Mouse (Mus musculus) CD8-positive naive resting alpha-beta T cell, adult 2 months (primary cell): Measurements from ENCODE around the gene Vmn1r57.
"Not testable (repeated sequence)": the region's sequence is repeated elsewhere in the genome, so short reads cannot be mapped to it uniquely, and the experiment has no call there.

ENCODE experiments used
- DNase-seq, 2 experiments: peaks; one replicate each; pipeline ENCODE4 v3.0.0; 2022; ENCODE audit warnings: low read depth in 2 of 2, low spot score in 2 of 2

The Vmn1r57 gene

DNA sequence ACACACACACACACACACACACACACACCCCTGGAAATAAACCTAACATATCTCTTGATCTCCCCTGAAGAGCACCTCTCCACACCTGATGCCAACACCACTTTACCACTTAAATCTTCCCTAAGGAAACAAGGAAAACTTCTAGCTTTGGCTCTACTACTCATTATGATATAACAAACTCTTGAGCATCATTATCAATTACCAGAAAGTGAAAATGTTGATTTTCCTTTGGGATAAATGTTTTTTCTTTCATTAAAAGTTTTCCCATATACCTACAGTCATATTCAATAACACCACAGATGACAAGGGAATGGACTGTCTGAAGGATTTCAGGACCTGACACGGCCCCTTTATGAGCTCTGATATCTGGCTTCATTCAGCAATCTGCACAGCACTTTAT lies at the start of gene Vmn1r57:
Gene Vmn1r57 (plus strand): TSS at position 301 of the 400 bp plus-strand sequence.
- not testable (repeated sequence) for DNase-seq

DNA sequence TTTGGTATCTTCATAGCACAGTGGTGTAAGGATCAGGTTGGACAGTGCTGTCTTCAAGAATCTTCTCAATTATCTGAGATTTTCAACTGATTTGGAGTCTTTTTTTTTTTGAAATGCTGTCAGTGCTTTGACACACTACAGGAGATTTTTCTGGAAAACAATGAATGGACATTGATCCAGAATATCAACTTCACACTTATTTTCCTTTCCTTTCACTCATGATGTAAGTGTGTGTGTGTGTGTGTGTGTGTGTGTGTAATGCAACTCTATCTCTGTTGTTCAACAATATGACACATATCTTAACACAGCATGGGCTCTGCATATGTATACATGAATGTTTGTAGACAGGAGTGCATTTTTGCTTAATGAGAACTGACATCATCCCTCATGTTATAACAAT lies 21.6 kb upstream of the Vmn1r57 start, which contains the start of gene Vmn1r56:
Gene Vmn1r56 (minus strand): TSS at position 101 of the 400 bp plus-strand sequence.
- not testable (repeated sequence) for DNase-seq

DNA sequence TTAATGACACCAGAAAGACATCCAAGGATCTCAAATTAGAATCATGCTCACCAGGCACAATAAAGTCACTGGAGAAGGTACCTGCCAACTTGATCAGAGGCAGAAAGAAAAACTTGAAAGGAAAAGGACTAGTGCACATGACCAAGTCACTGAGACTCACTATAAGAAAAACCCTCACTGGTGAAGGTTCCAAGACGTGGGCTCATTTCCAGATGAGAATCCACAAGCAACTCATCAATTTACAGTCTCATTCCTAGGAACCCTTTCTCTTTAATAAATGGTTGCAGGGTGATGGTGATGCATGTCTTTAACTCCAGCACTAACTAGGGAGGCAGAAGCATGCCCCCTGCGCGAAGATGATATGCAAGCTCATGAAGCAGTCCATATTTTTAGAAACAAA lies 44.8 kb downstream of the Vmn1r57 start:
- DNase-seq: no peak
